Mouse (Mus musculus): ENCODE measurements around the gene Swap70. TPM values are rescaled to one million over a fixed set of nuclear protein-coding genes. Genes with fewer than 3 reads are reported as not detected.

Swap70 gene
- total RNA-seq, 2 experiments from 2014 or later = 4.9 to 6.8 TPM

DNA sequence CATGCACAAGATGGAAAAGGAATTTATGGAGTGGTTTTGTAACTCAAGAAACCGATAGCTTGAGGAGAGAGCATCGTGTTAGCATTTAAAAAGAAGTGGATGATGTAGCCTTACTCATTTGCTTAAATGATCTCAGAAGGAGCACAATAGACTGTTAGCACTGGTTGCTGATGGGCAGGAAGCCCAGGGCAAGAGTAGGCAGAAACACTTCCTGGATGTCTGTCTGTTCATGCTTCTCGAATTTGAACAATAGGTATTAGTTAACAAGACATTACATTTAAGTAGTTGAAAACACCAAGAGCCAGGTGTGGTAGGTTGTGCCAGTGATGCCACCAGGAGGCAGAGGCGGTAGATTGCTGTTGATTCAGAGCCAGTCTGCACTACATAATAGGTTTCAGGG lies 47.0 kb downstream of the Swap70 start:
- no peak for DNase-seq
- intact Hi-C loops (cut with DNase I) = no loop called here

- intact Hi-C loops (cut with DNase I) = no loop called here
- no peak for DNase-seq
Observed at GRCm38 (mm10) chr7:110269777-110270176, 48.3 kb downstream of the Swap70 start.

- intact Hi-C loops (cut with DNase I) = no loop called here
- DNase-seq = no peak
Observed at GRCm38 (mm10) chr7:110270455-110270854, 48.9 kb downstream of the Swap70 start.

- intact Hi-C loops (cut with DNase I) = no loop called here
- no peak for DNase-seq
Observed at GRCm38 (mm10) chr7:110271814-110272213, 50.3 kb downstream of the Swap70 start.

DNA sequence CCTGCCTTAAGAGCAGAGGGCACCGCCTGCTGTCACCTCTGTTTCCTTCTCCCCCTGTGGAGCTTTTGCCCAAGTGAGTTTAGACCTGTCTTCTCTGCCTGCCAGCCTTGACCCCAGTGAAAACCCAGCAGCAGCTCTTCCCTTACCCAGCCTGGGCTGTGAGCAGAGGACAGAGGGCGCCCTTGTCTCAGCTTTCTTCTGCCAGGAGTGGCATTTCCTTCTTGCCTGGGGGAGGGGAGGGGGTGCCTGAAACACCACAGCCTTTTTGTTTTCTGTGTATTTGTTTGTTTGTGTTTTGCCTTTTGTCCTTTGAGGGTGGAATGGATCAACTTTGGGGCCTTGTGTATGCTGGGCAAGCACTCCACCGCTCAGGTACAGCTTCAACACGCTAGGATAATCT lies 50.9 kb downstream of the Swap70 start:
- intact Hi-C loops (cut with DNase I) = no loop called here

GRCm38 (mm10) chr7:110277734-110278245 lies 56.3 kb downstream of the Swap70 start:
- intact Hi-C loops (cut with DNase I) = no loop called here
- DNase-seq = no peak

More for the DNA sequence above, 50.9 kb downstream of the Swap70 start:
- no peak for DNase-seq

DNA sequence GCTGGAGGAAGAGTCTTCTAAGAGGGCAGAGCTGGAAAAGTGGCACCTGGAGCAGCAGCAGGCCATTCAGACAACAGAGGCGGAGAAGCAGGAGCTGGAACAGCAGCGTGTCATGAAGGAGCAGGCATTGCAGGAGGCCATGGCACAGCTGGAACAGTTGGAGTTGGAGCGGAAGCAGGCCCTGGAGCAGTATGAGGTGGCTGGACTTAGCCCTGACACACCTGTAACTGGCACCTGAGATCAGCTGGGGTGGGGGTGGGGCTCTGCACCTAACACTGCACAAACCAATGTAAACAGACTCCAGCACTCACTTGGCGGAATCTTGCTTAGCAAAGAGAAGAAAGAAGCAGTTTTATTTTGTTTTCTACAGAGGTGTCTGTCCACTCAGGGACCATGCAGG lies 57.7 kb downstream of the Swap70 start:
- intact Hi-C loops (cut with DNase I) = no loop called here
- DNase-seq = no peak

DNA sequence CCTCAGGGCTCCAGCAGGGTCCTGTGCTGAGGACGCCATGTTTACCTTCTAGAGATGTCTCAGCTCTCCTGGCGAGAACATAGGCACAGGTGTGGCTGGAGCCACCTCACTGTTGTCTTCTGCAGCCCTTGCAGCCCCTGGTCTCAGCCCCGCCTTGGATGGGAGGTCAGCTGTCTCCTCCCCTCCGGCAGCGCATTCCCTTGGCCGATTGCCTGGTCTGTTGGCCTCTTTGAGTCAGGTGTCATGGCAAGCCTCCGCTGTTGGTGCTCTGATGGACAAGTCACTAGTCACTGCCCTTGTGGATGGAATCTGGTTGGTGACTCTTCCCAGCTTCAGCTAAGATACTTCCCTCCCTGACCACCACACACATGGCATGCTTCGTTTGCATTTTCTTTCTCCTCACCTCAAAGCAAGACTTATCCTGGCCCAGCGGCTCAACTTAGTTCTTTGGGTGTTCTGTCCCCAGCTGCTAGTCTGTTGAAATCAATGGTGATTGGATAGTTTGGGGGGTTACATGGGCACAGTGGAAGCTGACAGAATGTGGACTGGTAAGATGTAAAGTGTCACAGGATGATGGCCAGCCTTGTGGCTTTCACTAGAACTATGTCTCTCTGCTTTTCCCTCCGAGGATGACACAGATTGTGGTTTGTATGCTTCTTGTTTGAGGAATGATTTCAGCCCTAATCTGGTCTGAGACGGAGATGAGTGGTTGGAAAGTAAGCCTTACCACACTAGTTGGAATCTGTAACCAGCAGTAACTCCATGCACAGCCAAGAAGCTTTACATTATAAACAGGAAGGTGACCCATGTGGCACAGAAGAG lies 60.1 kb downstream of the Swap70 start:
- DNase-seq = no peak
- intact Hi-C loops (cut with DNase I) = no loop called here

GRCm38 (mm10) chr7:110282797-110283196 lies 61.3 kb downstream of the Swap70 start:
- no peak for DNase-seq
- intact Hi-C loops (cut with DNase I) = no loop called here

DNA sequence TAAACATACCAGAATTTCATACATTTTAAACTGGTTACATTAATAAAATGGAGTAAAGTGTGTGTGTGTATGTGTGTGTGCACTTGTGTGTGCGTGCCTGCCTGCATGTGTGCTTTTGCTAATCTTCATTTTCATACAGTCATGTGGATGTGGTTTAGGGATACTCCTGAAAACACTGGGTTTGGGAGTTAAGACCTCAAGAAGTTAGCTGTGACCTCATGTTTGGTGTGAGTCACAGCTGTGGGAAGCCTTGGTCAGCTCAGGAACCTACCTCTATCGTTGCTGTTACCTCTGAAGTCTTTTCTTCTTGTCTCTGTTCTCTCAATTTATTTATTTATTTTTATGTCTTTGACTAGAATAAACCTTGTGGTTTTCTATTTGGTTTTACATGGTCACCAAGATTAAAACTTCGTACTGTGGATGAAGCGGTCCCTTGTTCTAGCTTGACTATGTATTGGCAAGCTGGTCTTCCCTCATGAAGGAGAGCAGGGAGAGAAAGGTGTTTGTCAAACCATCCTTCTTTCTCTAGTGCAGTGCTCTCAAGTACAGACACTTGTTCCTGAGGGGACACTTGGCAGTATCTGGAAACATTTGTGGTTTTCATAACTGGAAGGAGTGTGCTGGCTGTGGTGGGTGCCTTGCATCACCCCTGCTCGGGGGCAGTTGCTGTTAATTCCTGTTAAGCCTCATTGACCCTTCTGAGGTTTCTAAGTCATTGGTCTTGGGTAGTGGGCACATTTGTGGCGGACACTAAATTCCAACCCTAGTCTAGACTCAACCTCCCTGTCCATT lies 62.2 kb downstream of the Swap70 start:
- DNase-seq = no peak
- intact Hi-C loops (cut with DNase I) = no loop called here

DNA sequence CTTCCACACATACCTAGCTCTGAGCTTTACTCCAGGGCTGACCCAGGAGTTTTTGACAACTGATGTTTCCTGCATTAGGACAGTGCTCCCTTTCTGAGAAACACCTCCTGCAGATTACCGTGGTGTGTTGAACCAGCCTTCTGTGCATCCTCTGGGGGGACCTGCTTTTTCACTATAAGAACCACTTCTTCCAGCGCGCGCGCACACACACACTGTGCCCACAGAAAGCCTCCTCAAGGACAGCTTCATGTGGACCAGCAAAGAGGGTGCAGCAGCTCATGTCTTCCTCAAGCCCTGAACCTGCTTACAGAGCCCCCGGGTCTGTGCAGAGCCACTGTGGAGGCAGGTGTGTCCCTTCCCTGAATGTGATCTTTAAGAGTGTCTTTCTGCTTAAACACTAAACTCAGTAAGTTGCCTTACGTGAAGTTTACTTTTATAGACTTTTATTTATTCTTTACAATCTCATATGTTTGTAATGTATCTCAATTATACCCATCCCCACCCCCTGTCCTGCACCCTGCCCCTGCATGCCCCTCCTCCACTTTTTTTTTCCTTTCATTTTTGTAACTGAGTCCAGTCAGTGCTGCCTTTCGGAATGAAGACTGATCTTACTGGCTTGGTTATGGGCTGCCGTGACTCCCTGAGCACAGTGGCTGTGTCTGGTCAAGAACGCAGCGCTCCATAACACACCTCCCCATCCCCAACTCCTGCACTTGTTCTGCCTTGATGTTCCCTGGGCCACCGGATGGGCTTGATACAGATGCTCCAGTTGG lies 63.8 kb downstream of the Swap70 start:
- DNase-seq = no peak
- intact Hi-C loops (cut with DNase I) = loop anchor here (5.0 kb wide), 1 partner anchor 362 kb away; no protein-coding TSS in a partner anchor

- intact Hi-C loops (cut with DNase I) = loop anchor here (2.0 to 5.0 kb wide), 2 partner anchors 345 to 362 kb away; no protein-coding TSS in a partner anchor
- no peak for DNase-seq
Observed at GRCm38 (mm10) chr7:110285849-110286151, 64.3 kb downstream of the Swap70 start.

GRCm38 (mm10) chr7:110286198-110286732 lies 64.8 kb downstream of the Swap70 start:
- DNase-seq = no peak
- intact Hi-C loops (cut with DNase I) = loop anchor here (2.0 to 5.0 kb wide), 2 partner anchors 345 to 361 kb away; no protein-coding TSS in a partner anchor

DNA sequence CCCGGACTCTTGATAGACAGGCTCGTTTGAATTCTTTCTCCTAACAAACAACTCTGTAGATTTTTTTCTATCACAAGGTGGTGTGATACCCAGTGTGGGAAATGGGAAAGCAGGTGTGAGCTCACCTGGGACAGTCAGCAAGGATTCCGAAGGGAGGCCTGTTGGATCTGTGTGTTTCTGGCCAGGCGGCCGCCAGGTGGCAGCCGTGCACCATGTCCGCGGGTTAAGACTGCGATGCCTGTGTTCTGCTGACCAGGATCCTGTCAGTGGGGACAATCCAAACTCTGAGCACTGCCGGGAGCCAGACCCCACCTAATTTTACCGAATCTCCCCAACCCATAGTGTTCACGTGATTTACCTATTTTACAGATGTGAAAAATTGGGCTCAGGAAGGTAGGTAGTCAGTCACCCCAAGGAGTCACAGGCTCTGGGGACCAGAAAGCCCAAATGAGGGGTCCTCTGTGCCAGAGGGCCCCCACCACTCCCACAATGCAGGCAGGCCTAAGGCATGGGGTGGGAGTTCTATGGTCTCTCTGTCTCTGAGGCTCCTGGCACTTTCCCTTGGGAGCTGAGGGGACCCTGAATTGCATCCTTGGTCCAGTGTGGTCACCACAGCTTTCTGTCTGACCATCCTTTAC lies 65.4 kb downstream of the Swap70 start:
- intact Hi-C loops (cut with DNase I) = loop anchor here (1.0 to 5.0 kb wide), 3 partner anchors 144 to 360 kb away; no protein-coding TSS in a partner anchor
- peak; percentile 80 to 82 for DNase-seq

GRCm38 (mm10) chr7:110287476-110288071 lies 66.1 kb downstream of the Swap70 start:
- DNase-seq = no peak
- intact Hi-C loops (cut with DNase I) = loop anchor here (1.0 to 5.0 kb wide), 3 partner anchors 144 to 360 kb away; no protein-coding TSS in a partner anchor

GRCm38 (mm10) chr7:110288191-110288604 lies 66.7 kb downstream of the Swap70 start:
- DNase-seq = no peak
- intact Hi-C loops (cut with DNase I) = loop anchor here (5.0 kb wide), 1 partner anchor 359 kb away; no protein-coding TSS in a partner anchor

DNA sequence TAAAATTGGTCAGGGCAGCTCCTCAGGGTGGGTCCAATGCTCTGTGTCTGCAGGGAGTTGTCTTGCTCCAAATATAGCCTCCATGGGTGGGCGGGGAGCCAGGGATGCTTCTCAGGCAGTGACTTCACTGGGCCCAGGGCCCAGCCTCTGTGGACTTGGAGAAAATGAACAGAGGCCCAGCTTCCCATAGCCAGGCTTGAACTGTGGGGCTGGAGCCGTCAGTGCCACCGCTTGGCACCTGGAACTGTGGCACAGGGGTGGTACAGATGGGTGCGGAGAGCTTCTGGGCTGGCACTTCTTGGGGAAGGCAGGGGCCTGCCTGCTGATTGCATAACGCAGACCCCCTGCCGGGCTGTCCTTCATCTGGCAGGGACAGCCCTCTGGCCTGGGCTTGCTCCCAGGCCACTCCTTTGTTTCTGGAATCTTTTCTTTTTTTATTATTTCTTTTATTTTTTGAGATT lies 67.2 kb downstream of the Swap70 start:
- intact Hi-C loops (cut with DNase I) = loop anchor here (5.0 kb wide), 1 partner anchor 359 kb away; no protein-coding TSS in a partner anchor
- peak; percentile 88 to 92 for DNase-seq

DNA sequence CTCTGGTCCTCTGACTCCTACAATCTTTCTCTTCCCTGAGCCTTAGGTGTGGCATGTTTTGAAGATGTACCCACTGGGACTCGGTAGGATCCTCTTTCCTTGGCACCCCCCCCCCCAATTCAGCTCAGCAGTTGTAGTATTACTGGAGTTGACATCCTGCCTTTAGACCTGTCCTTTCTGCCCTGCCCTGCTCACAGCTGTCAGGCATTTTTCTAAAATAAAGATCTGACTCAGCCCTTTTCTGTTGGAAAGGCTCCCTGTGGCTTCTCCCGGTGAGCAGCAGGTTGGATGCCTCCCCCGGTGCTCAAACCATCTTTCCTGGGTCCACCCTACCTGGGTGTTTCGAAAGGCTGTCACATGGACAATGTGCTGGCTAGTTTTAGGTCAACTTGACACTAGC lies 68.1 kb downstream of the Swap70 start:
- DNase-seq = no peak
- intact Hi-C loops (cut with DNase I) = loop anchor here (5.0 kb wide), 1 partner anchor 358 kb away; no protein-coding TSS in a partner anchor
